Mouse (Mus musculus) C2C12 (cell line): ENCODE results near the gene Abca13. TPM values are rescaled to one million over a fixed set of nuclear protein-coding genes. Genes with fewer than 3 reads are reported as not detected.

Source experiments
- H3K27me3 ChIP-seq: one replicate; pipeline ENCODE4 v1.6.1; 2011; ENCODE audit not compliant: control insufficient read depth, insufficient read depth, insufficient read length
- H3K36me3 ChIP-seq: one replicate; pipeline ENCODE4 v1.6.1; 2011; ENCODE audit not compliant: control insufficient read depth, insufficient read depth
- H3K4me3 ChIP-seq: one replicate; pipeline ENCODE4 v1.5.1; 2011; ENCODE audit warnings: mild to moderate bottlenecking, control low read depth; ENCODE audit not compliant: poor library complexity, insufficient read depth, severe bottlenecking
- H3K79me2 ChIP-seq: one replicate; pipeline ENCODE4 v1.6.1; 2011; ENCODE audit not compliant: control insufficient read depth, insufficient read depth
- H3K79me3 ChIP-seq: one replicate; pipeline ENCODE4 v1.6.1; 2011; ENCODE audit warnings: low read depth, control low read depth
- H3ac ChIP-seq: one replicate; pipeline ENCODE3; 2011; ENCODE audit warnings: low read depth; ENCODE audit not compliant: control insufficient read depth, insufficient read length
- CEBPB ChIP-seq: IDR thresholded peaks from one replicate; pipeline ENCODE4 v1.6.1; 2011; ENCODE audit warnings: low read depth, mild to moderate bottlenecking, control low read depth, moderate library complexity
- CTCF ChIP-seq: IDR thresholded peaks from one replicate; pipeline ENCODE4 v1.5.1; 2011; ENCODE audit not compliant: control insufficient read depth, insufficient read depth, insufficient read length
- FOSL1 ChIP-seq: IDR thresholded peaks from one replicate; pipeline ENCODE4 v1.8.0; 2011; ENCODE audit warnings: mild to moderate bottlenecking, low read length; ENCODE audit not compliant: poor library complexity, insufficient read depth, severe bottlenecking
- MAX ChIP-seq: IDR thresholded peaks from one replicate; pipeline ENCODE4 v1.6.1; 2011; ENCODE audit warnings: mild to moderate bottlenecking, control low read depth
- MYOD1 ChIP-seq: IDR thresholded peaks from one replicate; pipeline ENCODE4 v1.6.1; 2011; ENCODE audit warnings: low read depth; ENCODE audit not compliant: control insufficient read depth, insufficient read length
- MYOG ChIP-seq: IDR thresholded peaks from one replicate; pipeline ENCODE4 v1.6.1; 2011; ENCODE audit not compliant: control insufficient read depth, insufficient read length; ENCODE audit errors: extremely low read depth
- USF1 ChIP-seq: IDR thresholded peaks from one replicate; pipeline ENCODE4 v1.6.1; 2011; ENCODE audit warnings: low read depth, mild to moderate bottlenecking, control low read depth, moderate library complexity
- polyA plus RNA-seq: library from polyadenylated mRNA; unstranded; fragments of >200 nt; fragmentation: generic; extraction: Trizol; gene quantifications from one replicate; pipeline ENCODE4 v1.2.1, GENCODE M21; 2012; ENCODE audit warnings: missing spikeins

The Abca13 gene
- polyA plus RNA-seq, 1 experiment: 0.04 TPM

GRCm38 (mm10) chr11:9619986-9620385 lies 428.2 kb downstream of the Abca13 start:
- Histone ChIP-seq H3K4me3 (no peak overlapping the region), H3K27me3 (no peaks in the 10 kb centered on the region), H3K36me3 (no peaks in the 10 kb centered on the region), H3ac (no peak overlapping the region), H3K79me2 (no peaks in the 10 kb centered on the region), H3K79me3 (no peaks in the 10 kb centered on the region)
- no peak for TF ChIP-seq MYOG
- no peak for TF ChIP-seq MYOD1
- no peak for TF ChIP-seq USF1
- no peak for TF ChIP-seq CTCF
- no peak for TF ChIP-seq CEBPB
- TF ChIP-seq MAX: no peak
- no peak for TF ChIP-seq FOSL1

DNA sequence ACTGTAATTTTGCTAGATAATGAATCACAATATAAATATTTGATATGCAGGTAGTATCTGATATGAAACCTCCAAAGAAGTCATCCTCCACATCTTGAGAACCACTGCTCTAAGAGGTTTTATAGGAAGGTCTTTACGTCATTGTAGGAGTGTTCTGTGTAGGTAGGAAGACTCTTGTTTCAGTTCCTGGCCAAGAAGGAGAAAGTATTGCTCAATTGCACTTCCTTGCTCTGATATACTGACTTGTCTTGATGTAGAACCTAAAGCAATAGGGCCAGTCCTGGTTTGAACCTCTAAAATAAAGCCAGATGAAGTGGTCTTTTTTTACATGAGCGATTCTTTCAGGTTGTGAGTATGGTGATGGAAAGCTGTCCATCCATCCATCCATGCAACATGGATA lies 431.1 kb downstream of the Abca13 start:
- Histone ChIP-seq H3K4me3 (no peak overlapping the region), H3K36me3 (no peaks in the 10 kb centered on the region), H3K79me2 (no peaks in the 10 kb centered on the region), H3K27me3 (no peaks in the 10 kb centered on the region), H3K79me3 (no peaks in the 10 kb centered on the region), H3ac (no peak overlapping the region)
- TF ChIP-seq FOSL1 (no peak), MAX (no peak), MYOG (no peak), CTCF (no peak), MYOD1 (no peak), USF1 (no peak)

DNA sequence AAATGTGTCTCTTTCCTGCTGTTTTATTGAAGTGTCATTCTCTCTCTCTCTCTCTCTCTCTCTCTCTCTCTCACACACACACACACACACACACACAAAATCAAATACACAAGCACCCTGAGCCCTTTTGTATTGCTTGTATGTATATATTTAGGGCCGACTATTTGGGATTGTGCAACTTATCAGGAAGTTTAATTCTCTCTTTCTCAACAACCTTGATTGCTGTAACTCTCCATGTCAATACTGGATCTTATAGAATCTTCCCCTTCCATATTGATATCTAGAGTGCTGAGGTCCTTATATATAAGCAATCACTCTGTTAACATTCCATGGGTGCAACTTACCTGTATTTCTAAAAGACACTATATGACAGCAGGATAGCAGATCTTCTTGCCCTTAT lies 433.0 kb downstream of the Abca13 start:
- no peak overlapping the region for H3ac ChIP-seq
- no peaks in the 10 kb centered on the region for H3K27me3 ChIP-seq
- no peaks in the 10 kb centered on the region for H3K79me3 ChIP-seq
- no peak overlapping the region for H3K4me3 ChIP-seq
- TF ChIP-seq MYOG (no peak), CEBPB (no peak), FOSL1 (no peak), USF1 (no peak), MYOD1 (no peak), MAX (no peak), CTCF (no peak)
- H3K79me2 ChIP-seq: no peaks in the 10 kb centered on the region
- no peaks in the 10 kb centered on the region for H3K36me3 ChIP-seq

DNA sequence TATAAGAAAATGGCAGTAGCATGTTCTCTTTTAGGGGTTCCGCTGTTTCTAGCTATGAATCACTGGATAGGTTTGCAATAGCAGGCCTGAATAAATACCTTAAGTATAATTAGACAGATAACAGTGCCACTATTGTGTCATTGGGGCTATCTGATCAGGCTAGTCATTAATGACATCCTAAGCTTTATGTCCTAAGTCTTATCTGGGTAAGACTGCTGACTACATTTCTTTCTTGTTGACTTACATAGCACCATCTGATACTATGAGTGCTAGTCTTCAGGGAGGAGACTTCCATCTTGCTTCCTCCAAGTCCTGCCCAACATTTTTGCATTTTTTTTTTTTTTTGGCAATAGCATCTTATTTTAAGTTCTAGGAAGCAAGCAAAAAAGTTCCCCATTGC lies 434.1 kb downstream of the Abca13 start:
- TF ChIP-seq FOSL1: no peak
- no peak for TF ChIP-seq CTCF
- TF ChIP-seq CEBPB: no peak
- TF ChIP-seq MYOD1: no peak
- no peak for TF ChIP-seq MYOG
- TF ChIP-seq MAX: no peak
- TF ChIP-seq USF1: no peak
- H3ac ChIP-seq: no peak overlapping the region
- no peak overlapping the region for H3K4me3 ChIP-seq
- H3K27me3 ChIP-seq: no peaks in the 10 kb centered on the region
- no peaks in the 10 kb centered on the region for H3K36me3 ChIP-seq
- no peaks in the 10 kb centered on the region for H3K79me3 ChIP-seq
- no peaks in the 10 kb centered on the region for H3K79me2 ChIP-seq

DNA sequence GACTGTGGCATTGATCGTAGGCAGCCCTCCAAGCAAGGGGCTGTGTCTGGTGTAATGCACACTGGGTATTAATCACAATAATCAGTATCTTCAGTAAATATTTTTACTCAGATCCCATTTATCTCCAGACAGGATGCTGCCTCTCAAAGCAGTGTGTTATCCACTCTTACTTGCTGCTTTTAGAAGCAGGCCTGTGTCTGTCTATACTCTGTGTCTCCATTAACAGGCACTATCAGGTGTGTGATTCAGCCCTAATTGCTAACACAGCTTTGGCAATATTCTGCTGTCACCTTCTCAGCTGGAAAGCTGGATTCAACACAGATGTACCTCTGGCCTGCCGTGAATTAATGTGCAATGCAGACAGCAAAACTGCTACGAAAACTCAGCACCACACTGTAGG lies 455.5 kb downstream of the Abca13 start:
- Histone ChIP-seq H3K36me3 (no peaks in the 10 kb centered on the region), H3ac (no peak overlapping the region), H3K4me3 (no peak overlapping the region), H3K27me3 (no peaks in the 10 kb centered on the region), H3K79me3 (no peaks in the 10 kb centered on the region), H3K79me2 (no peaks in the 10 kb centered on the region)
- TF ChIP-seq CTCF: no peak
- TF ChIP-seq MAX: no peak
- no peak for TF ChIP-seq MYOG
- TF ChIP-seq USF1: no peak
- no peak for TF ChIP-seq CEBPB
- no peak for TF ChIP-seq FOSL1
- no peak for TF ChIP-seq MYOD1

GRCm38 (mm10) chr11:9647991-9648390 lies 456.2 kb downstream of the Abca13 start:
- H3K36me3 ChIP-seq: no peaks in the 10 kb centered on the region
- no peaks in the 10 kb centered on the region for H3K27me3 ChIP-seq
- H3K79me2 ChIP-seq: no peaks in the 10 kb centered on the region
- H3K4me3 ChIP-seq: no peak overlapping the region
- H3ac ChIP-seq: no peak overlapping the region
- no peaks in the 10 kb centered on the region for H3K79me3 ChIP-seq
- TF ChIP-seq FOSL1 (no peak), MYOD1 (no peak), CEBPB (no peak), MYOG (no peak)
